Mouse (Mus musculus): ENCODE measurements at regions not wholly inside any gene's neighbourhood (a gene's known extent, or its start where the extent isn't known, plus 50 kb on each side); places are given as distances from the start of the nearest gene placed in this dataset.

- TF ChIP-seq CTCF (IDR thresholded peaks at IDR 0.05 in 2 of 3, conservative IDR thresholded peaks at IDR 0.05 in 1 of 3; ENCODE audit: control insufficient read depth in 1 of 3, insufficient read depth in 1 of 3, low read depth in 2 of 3, low read length in 3 of 3, poor library complexity in 1 of 3, severe bottlenecking in 1 of 3) (no peak), MEF2A (IDR thresholded peaks at IDR 0.05; ENCODE audit: extremely low read depth, insufficient replicate concordance, low read depth, low read length, poor library complexity, severe bottlenecking) (no peak), TAL1 (IDR thresholded peaks at IDR 0.05; ENCODE audit: low read length) (no peak), NELFE (IDR thresholded peaks at IDR 0.05; ENCODE audit: low read depth, low read length) (no peak), MYB (IDR thresholded peaks at IDR 0.05; ENCODE audit: low read depth, low read length) (no peak), MAX (IDR thresholded peaks at IDR 0.05; ENCODE audit: low read length) (no peak), MXI1 (IDR thresholded peaks at IDR 0.05; ENCODE audit: low read depth, low read length) (no peak), SMC3 (IDR thresholded peaks at IDR 0.05; ENCODE audit: low read depth, low read length) (no peak), POLR2A (IDR thresholded peaks at IDR 0.05; ENCODE audit: control insufficient read depth in 1 of 2, insufficient read depth in 1 of 2, low read depth in 1 of 2, low read length in 2 of 2, poor library complexity in 1 of 2) (no peak), USF2 (IDR thresholded peaks at IDR 0.05; ENCODE audit: borderline replicate concordance in 1 of 2, insufficient read depth in 1 of 2, low read depth in 1 of 2, low read length in 2 of 2) (no peak), MAFK (IDR thresholded peaks at IDR 0.05; ENCODE audit: borderline replicate concordance, low read depth, low read length) (no peak)
Observed at GRCm38 (mm10) chr2:70889522-70890100, 64.1 kb upstream of the Tlk1 start.
